ENCODE assay signal across 21 mouse cellular contexts in the genomic region with DNA sequence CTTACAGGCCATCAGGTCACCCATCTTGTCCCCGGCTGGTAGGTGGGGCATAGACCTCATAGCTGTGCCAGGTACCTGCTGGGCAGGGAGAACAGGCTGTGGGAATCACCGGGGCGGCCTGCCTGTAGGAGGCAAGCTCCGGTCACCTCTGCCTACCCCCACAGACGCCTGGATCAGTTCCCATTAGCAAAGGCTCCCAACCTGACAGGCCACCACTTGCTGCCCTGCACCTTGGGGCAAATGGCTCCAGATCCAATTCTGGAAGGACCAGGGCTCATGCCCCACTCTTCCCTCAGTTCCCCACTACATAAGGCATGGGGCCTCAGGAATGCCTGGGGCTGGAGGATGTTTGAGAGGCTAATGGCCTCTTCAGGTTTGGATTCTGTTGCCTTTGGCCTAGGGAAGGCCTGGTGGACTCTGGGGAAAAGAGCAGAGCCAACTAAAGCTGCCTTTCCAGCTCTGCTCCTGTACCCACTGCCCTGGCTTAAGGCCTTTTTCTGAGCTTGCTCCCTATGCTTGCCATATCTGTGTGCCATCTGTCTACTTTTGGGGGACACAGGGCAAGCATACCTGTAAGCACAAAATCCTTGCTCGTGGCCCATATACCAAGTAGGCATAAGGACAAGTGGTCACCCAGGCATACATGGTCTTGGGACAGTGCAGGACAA. TPM values are rescaled to one million over a fixed set of nuclear protein-coding genes. Genes with fewer than 3 reads are reported as not detected.
A peak's percentile ranks its signal among the peaks of the same experiment; 100 is the strongest.
DNase-seq lines count a peak whose midpoint lies in the region; ATAC-seq and TF ChIP-seq lines count a peak whose summit lies in the region.
"Had no signal": no experiment of that assay in that cellular context is flagged by ENCODE, and none has a peak within 500 bp of the region (broad histone marks: within the 10 kb centered on the region; RNA-seq: fewer than 3 reads in every experiment).

No protein-coding gene starts in this region.

- H3K9me3 ChIP-seq in forebrain, embryonic 15.5 days: no peaks in the 10 kb centered on the region
- H3K9me3 ChIP-seq in forebrain, postnatal 0 days (ENCODE audit: low read length): no peaks in the 10 kb centered on the region
- H3K9me3 ChIP-seq in kidney, embryonic 16.5 days (ENCODE audit: low read length): no peaks in the 10 kb centered on the region
- H3K9me3 ChIP-seq in kidney, embryonic 14.5 days (ENCODE audit: control insufficient read depth, low read length): no peaks in the 10 kb centered on the region
- no peaks in the 10 kb centered on the region for H3K9me3 ChIP-seq in stomach, postnatal 0 days (ENCODE audit: control insufficient read depth, low read length)
- H3K9me3 ChIP-seq: forebrain, embryonic 12.5 days; heart, embryonic 10.5 days; hindbrain, embryonic 15.5 days had no signal

- DNase-seq in forebrain, postnatal 0 days: no peak
- DNase-seq in testis, postnatal 10 days (ENCODE audit: low spot score): peak; percentile 46
- DNase-seq in testis, postnatal 14 days (ENCODE audit: low spot score): no peak
- no peak for DNase-seq in stomach, postnatal 0 days (ENCODE audit: low spot score)
- DNase-seq in heart, adult 9 months (ENCODE audit: low spot score in 2 of 2): no peak
- DNase-seq: adrenal gland, adult 8-10 months; adrenal gland, postnatal 36 days; cerebellum, adult 8-10 months; gastrocnemius, postnatal 25 days had no signal

- no peaks in the 10 kb centered on the region for H3K27me3 ChIP-seq in forebrain, embryonic 15.5 days
- no peaks in the 10 kb centered on the region for H3K27me3 ChIP-seq in forebrain, postnatal 0 days (ENCODE audit: insufficient read depth, low read length)
- no peaks in the 10 kb centered on the region for H3K27me3 ChIP-seq in kidney, embryonic 16.5 days (ENCODE audit: insufficient read depth, low read length)
- H3K27me3 ChIP-seq in kidney, embryonic 14.5 days (ENCODE audit: control insufficient read depth, insufficient read depth, low read length): no peaks in the 10 kb centered on the region
- H3K27me3 ChIP-seq in stomach, postnatal 0 days (ENCODE audit: control insufficient read depth, insufficient read depth, low read length): no peaks in the 10 kb centered on the region
- H3K27me3 ChIP-seq: forebrain, embryonic 12.5 days; hindbrain, embryonic 15.5 days had no signal

- H3K4me3 ChIP-seq in forebrain, embryonic 15.5 days: no peak overlapping the region
- H3K4me3 ChIP-seq in forebrain, postnatal 0 days (ENCODE audit: low read depth, low read length): no peak overlapping the region
- no peak overlapping the region for H3K4me3 ChIP-seq in kidney, embryonic 16.5 days (ENCODE audit: low read length)
- H3K4me3 ChIP-seq in kidney, embryonic 14.5 days (ENCODE audit: low read length): no peak overlapping the region
- no peak overlapping the region for H3K4me3 ChIP-seq in stomach, postnatal 0 days (ENCODE audit: low read depth, low read length)
- H3K4me3 ChIP-seq: forebrain, embryonic 12.5 days; heart, embryonic 10.5 days; hindbrain, embryonic 15.5 days had no signal

- TF ChIP-seq EP300 in stomach, postnatal 0 days (optimal IDR thresholded peaks at IDR 0.05): no peak

- H3K27ac ChIP-seq in forebrain, embryonic 15.5 days (replicated peaks): peak overlapping the region; percentile 22; the same call in 1 of the 2 replicates
- H3K27ac ChIP-seq in forebrain, postnatal 0 days (ENCODE audit: low read depth, low read length): no peak overlapping the region
- no peak overlapping the region for H3K27ac ChIP-seq in kidney, embryonic 16.5 days (ENCODE audit: low read length)
- no peak overlapping the region for H3K27ac ChIP-seq in kidney, embryonic 14.5 days (ENCODE audit: low read depth, low read length)
- H3K27ac ChIP-seq in stomach, postnatal 0 days (replicated peaks): peak overlapping the region; percentile 65
- H3K27ac ChIP-seq: forebrain, embryonic 12.5 days; heart, embryonic 10.5 days; hindbrain, embryonic 15.5 days had no signal

- H3K36me3 ChIP-seq in forebrain, embryonic 15.5 days: no peaks in the 10 kb centered on the region
- H3K36me3 ChIP-seq in forebrain, postnatal 0 days (ENCODE audit: insufficient read depth): no peaks in the 10 kb centered on the region
- no peaks in the 10 kb centered on the region for H3K36me3 ChIP-seq in kidney, embryonic 16.5 days (ENCODE audit: insufficient read depth, low read length)
- no peaks in the 10 kb centered on the region for H3K36me3 ChIP-seq in kidney, embryonic 14.5 days (ENCODE audit: control insufficient read depth, insufficient read depth, low read length)
- no peaks in the 10 kb centered on the region for H3K36me3 ChIP-seq in stomach, postnatal 0 days (ENCODE audit: control insufficient read depth, insufficient read depth, low read length)
- H3K36me3 ChIP-seq: forebrain, embryonic 12.5 days; heart, embryonic 10.5 days; hindbrain, embryonic 15.5 days had no signal

- no peak for TF ChIP-seq CTCF in forebrain, postnatal 0 days (IDR thresholded peaks at IDR 0.05; ENCODE audit: low read depth)
- TF ChIP-seq CTCF in stomach, postnatal 0 days (IDR thresholded peaks at IDR 0.05; ENCODE audit: low read depth): no peak

- no peak overlapping the region for H3K9ac ChIP-seq in forebrain, embryonic 15.5 days (replicated peaks)
- H3K9ac ChIP-seq in forebrain, postnatal 0 days: no peak overlapping the region
- peak overlapping the region; percentile 30; the same call in 1 of the 2 replicates for H3K9ac ChIP-seq in kidney, embryonic 16.5 days (replicated peaks; ENCODE audit: low read length)
- no peak overlapping the region for H3K9ac ChIP-seq in kidney, embryonic 14.5 days (ENCODE audit: low read depth, low read length)
- H3K9ac ChIP-seq in stomach, postnatal 0 days (ENCODE audit: low read length): no peak overlapping the region
- H3K9ac ChIP-seq: forebrain, embryonic 12.5 days; hindbrain, embryonic 15.5 days had no signal

- no peak for ATAC-seq in forebrain, embryonic 15.5 days (replicated peaks)
- no peak for ATAC-seq in forebrain, postnatal 0 days
- no peak for ATAC-seq in kidney, embryonic 16.5 days (ENCODE audit: low FRiP score, low TSS enrichment)
- no peak for ATAC-seq in kidney, embryonic 14.5 days (ENCODE audit: low FRiP score, low TSS enrichment)
- no peak for ATAC-seq in stomach, postnatal 0 days (ENCODE audit: low FRiP score, low TSS enrichment)
- ATAC-seq: intestine, embryonic 16.5 days had no signal

- 83% methylated on average over 6 of the region's 6 CpGs for WGBS in forebrain, embryonic 15.5 days
- WGBS in forebrain, postnatal 0 days: 85% methylated on average over 6 of the region's 6 CpGs
- 83% methylated on average over 6 of the region's 6 CpGs for WGBS in kidney, embryonic 16.5 days
- WGBS in kidney, embryonic 14.5 days: 78% methylated on average over 6 of the region's 6 CpGs
- 82% methylated on average over 6 of the region's 6 CpGs for WGBS in stomach, postnatal 0 days

- peaks cover 39% of the 10 kb centered on the region for H3K4me1 ChIP-seq in forebrain, embryonic 15.5 days
- H3K4me1 ChIP-seq in forebrain, postnatal 0 days (ENCODE audit: insufficient read depth): peaks cover 6% of the 10 kb centered on the region
- peaks cover 71% of the 10 kb centered on the region for H3K4me1 ChIP-seq in kidney, embryonic 16.5 days (ENCODE audit: insufficient read depth, low read length)
- peaks cover 35% of the 10 kb centered on the region for H3K4me1 ChIP-seq in kidney, embryonic 14.5 days (ENCODE audit: control insufficient read depth, insufficient read depth, low read length)
- peaks cover 6% of the 10 kb centered on the region for H3K4me1 ChIP-seq in stomach, postnatal 0 days (replicated peaks; ENCODE audit: control insufficient read depth, insufficient read depth)

- H3K4me2 ChIP-seq in forebrain, embryonic 15.5 days (replicated peaks): no peak overlapping the region
- no peak overlapping the region for H3K4me2 ChIP-seq in forebrain, postnatal 0 days (ENCODE audit: low read depth)
- H3K4me2 ChIP-seq in kidney, embryonic 16.5 days (replicated peaks; ENCODE audit: low read depth, low read length): no peak overlapping the region
- no peak overlapping the region for H3K4me2 ChIP-seq in kidney, embryonic 14.5 days (replicated peaks; ENCODE audit: low read depth, low read length)
- no peak overlapping the region for H3K4me2 ChIP-seq in stomach, postnatal 0 days (replicated peaks; ENCODE audit: low read depth)
- H3K4me2 ChIP-seq: forebrain, embryonic 12.5 days; hindbrain, embryonic 15.5 days had no signal

RNA-seq across cellular contexts. Expression of a gene that starts 9.3 kb away (rescaled TPM):
- 25.2 and 27.5 TPM in 2 replicates for polyA plus RNA-seq in forebrain, embryonic 15.5 days (2015; fragmentation: Nextera tagmentation; extraction: Ambion mirVana)
- total RNA-seq in forebrain, postnatal 0 days (2014; rRNA removed): 38.2 and 40.0 TPM in 2 replicates
- polyA plus RNA-seq in forebrain, postnatal 0 days (2015; fragmentation: Nextera tagmentation; extraction: Ambion mirVana): 17.0 and 17.8 TPM in 2 replicates
- polyA plus RNA-seq in kidney, embryonic 16.5 days (2015; fragmentation: Nextera tagmentation; extraction: Ambion mirVana): 18.4 and 18.8 TPM in 2 replicates
- polyA plus RNA-seq in kidney, embryonic 14.5 days (2014; fragmentation: Nextera tagmentation; extraction: Ambion mirVana): 8.7 and 21.0 TPM in 2 replicates
- 25.3 and 25.6 TPM in 2 replicates for polyA plus RNA-seq in stomach, postnatal 0 days (2015; fragmentation: Nextera tagmentation; extraction: Ambion mirVana)

RNA-seq across cellular contexts. Expression of a gene that starts 25.5 kb away (rescaled TPM):
- polyA plus RNA-seq in forebrain, embryonic 15.5 days (2015; fragmentation: Nextera tagmentation; extraction: Ambion mirVana): 1.3 and 1.6 TPM in 2 replicates
- 1.7 and 3.3 TPM in 2 replicates for total RNA-seq in forebrain, postnatal 0 days (2014; rRNA removed)
- polyA plus RNA-seq in forebrain, postnatal 0 days (2015; fragmentation: Nextera tagmentation; extraction: Ambion mirVana): 0.92 and 1.2 TPM in 2 replicates
- polyA plus RNA-seq in kidney, embryonic 16.5 days (2015; fragmentation: Nextera tagmentation; extraction: Ambion mirVana): 16.0 and 16.8 TPM in 2 replicates
- 6.8 and 11.3 TPM in 2 replicates for polyA plus RNA-seq in kidney, embryonic 14.5 days (2014; fragmentation: Nextera tagmentation; extraction: Ambion mirVana)
- polyA plus RNA-seq in stomach, postnatal 0 days (2015; fragmentation: Nextera tagmentation; extraction: Ambion mirVana): 13.1 and 13.7 TPM in 2 replicates

RNA-seq across cellular contexts. Expression of a gene that starts 40.1 kb away (rescaled TPM):
- 96.7 and 102 TPM in 2 replicates for polyA plus RNA-seq in forebrain, embryonic 15.5 days (2015; fragmentation: Nextera tagmentation; extraction: Ambion mirVana)
- 94.6 and 115 TPM in 2 replicates for total RNA-seq in forebrain, postnatal 0 days (2014; rRNA removed)
- polyA plus RNA-seq in forebrain, postnatal 0 days (2015; fragmentation: Nextera tagmentation; extraction: Ambion mirVana): 57.1 and 76.1 TPM in 2 replicates
- 131 and 138 TPM in 2 replicates for polyA plus RNA-seq in kidney, embryonic 16.5 days (2015; fragmentation: Nextera tagmentation; extraction: Ambion mirVana)
- polyA plus RNA-seq in kidney, embryonic 14.5 days (2014; fragmentation: Nextera tagmentation; extraction: Ambion mirVana): 72.7 and 101 TPM in 2 replicates
- polyA plus RNA-seq in stomach, postnatal 0 days (2015; fragmentation: Nextera tagmentation; extraction: Ambion mirVana): 58.6 and 59.1 TPM in 2 replicates

RNA-seq across cellular contexts. Expression of a gene that starts 43.2 kb away (rescaled TPM):
- not detected in 2 replicates for polyA plus RNA-seq in forebrain, embryonic 15.5 days (2015; fragmentation: Nextera tagmentation; extraction: Ambion mirVana)
- total RNA-seq in forebrain, postnatal 0 days (2014; rRNA removed): not detected in 2 replicates
- not detected in 2 replicates for polyA plus RNA-seq in forebrain, postnatal 0 days (2015; fragmentation: Nextera tagmentation; extraction: Ambion mirVana)
- 0.54 and 0.82 TPM in 2 replicates for polyA plus RNA-seq in kidney, embryonic 16.5 days (2015; fragmentation: Nextera tagmentation; extraction: Ambion mirVana)
- polyA plus RNA-seq in kidney, embryonic 14.5 days (2014; fragmentation: Nextera tagmentation; extraction: Ambion mirVana): 0.49 and 0.54 TPM in 2 replicates
- polyA plus RNA-seq in stomach, postnatal 0 days (2015; fragmentation: Nextera tagmentation; extraction: Ambion mirVana): not detected in 2 replicates
- total RNA-seq: adrenal gland, adult 8-10 months; adrenal gland, postnatal 36 days; gastrocnemius, postnatal 25 days; granulocyte monocyte progenitor cell, adult 5-6 weeks; heart, postnatal 10 days; hematopoietic stem cell, adult 5-6 weeks had no signal
- polyA plus RNA-seq: embryonic facial prominence, embryonic 11.5 days; forebrain, embryonic 12.5 days; heart, embryonic 14.5 days; hindbrain, embryonic 15.5 days; intestine, embryonic 16.5 days had no signal

RNA-seq across cellular contexts. Expression of a gene that starts 47.3 kb away (rescaled TPM):
- 1.2 TPM in 1 of 2 replicates, not detected in the other for polyA plus RNA-seq in forebrain, embryonic 15.5 days (2015; fragmentation: Nextera tagmentation; extraction: Ambion mirVana)
- not detected in 2 replicates for total RNA-seq in forebrain, postnatal 0 days (2014; rRNA removed)
- polyA plus RNA-seq in forebrain, postnatal 0 days (2015; fragmentation: Nextera tagmentation; extraction: Ambion mirVana): 0.94 TPM in 1 of 2 replicates, not detected in the other
- 0.37 TPM in 1 of 2 replicates, not detected in the other for polyA plus RNA-seq in kidney, embryonic 16.5 days (2015; fragmentation: Nextera tagmentation; extraction: Ambion mirVana)
- 0.55 TPM in 1 of 2 replicates, not detected in the other for polyA plus RNA-seq in kidney, embryonic 14.5 days (2014; fragmentation: Nextera tagmentation; extraction: Ambion mirVana)
- polyA plus RNA-seq in stomach, postnatal 0 days (2015; fragmentation: Nextera tagmentation; extraction: Ambion mirVana): 0.92 TPM in 1 of 2 replicates, not detected in the other
- total RNA-seq: adrenal gland, postnatal 36 days; gastrocnemius, postnatal 25 days; granulocyte monocyte progenitor cell, adult 5-6 weeks; heart, postnatal 10 days; hematopoietic stem cell, adult 5-6 weeks had no signal
- polyA plus RNA-seq: embryonic facial prominence, embryonic 11.5 days had no signal

Comparison
In these comparisons a context has a peak if more than half of its experiments do, and no peak if none do; other contexts are left out.
1. H3K27ac ChIP-seq: peak in forebrain, embryonic 15.5 days (single experiment) and stomach, postnatal 0 days (single experiment); none in forebrain, postnatal 0 days (single experiment), kidney, embryonic 16.5 days (single experiment) and kidney, embryonic 14.5 days (single experiment).